Mouse (Mus musculus) erythroblast, embryonic 14.5 days (primary cell): ENCODE data around the gene Efs.

Source experiments
- GATA1 ChIP-seq: IDR thresholded peaks from 2 replicates; pipeline ENCODE4 v1.6.1; 2012; ENCODE audit warnings: low read length, inconsistent platforms, mixed read lengths
- TAL1 ChIP-seq: IDR thresholded peaks from 3 replicates; pipeline ENCODE4 v1.6.1; 2012; ENCODE audit warnings: low read length, inconsistent platforms, mixed read lengths

DNA sequence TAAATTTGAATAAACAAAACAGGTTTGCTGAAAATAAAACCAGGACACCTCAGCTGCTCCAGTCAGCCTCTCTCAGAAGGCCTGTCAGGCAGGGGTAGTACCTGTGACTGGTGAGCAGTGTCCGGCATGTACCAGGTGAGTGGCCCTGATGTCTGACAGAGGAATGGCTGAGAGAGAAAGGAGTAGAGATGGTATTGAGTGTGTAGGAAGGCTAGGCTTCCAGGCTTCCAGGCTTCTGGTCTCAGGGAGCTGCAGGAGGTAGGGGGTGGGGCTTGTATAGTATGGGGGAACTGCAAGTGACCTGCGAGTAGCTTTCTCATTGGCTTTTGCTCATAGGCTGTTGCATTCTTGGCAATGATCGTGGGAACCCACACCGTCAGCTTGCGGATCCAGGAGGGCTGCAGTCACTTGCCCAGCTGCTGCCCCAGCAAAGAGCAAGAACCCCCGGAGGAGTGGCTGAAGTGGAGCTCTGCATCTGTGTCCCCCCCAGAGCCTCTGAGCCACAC is 6.8 kb upstream of the Efs start, which contains the start of gene Il25:
- TF ChIP-seq TAL1 (no peak), GATA1 (no peak)
